Comparison of ENCODE assay signal across 11 mouse cellular contexts in genomic region chr8:87821655-87822054, GRCm38 (mm10).
DNase-seq lines count a peak whose midpoint lies in the region; ATAC-seq and TF ChIP-seq lines count a peak whose summit lies in the region.
"Had no signal": no experiment of that assay in that cellular context is flagged by ENCODE, and none has a peak within 500 bp of the region (broad histone marks: within the 10 kb centered on the region; RNA-seq: fewer than 3 reads in every experiment).

No protein-coding gene starts in this region.

- DNase-seq in layer of hippocampus, adult 2 months (ENCODE audit: low spot score in 2 of 2) = peak; percentile 28 to 39
- DNase-seq in layer of hippocampus, postnatal 14 days (ENCODE audit: low spot score in 2 of 2) = no peak
- DNase-seq in embryonic facial prominence, embryonic 10.5 days (ENCODE audit: low spot score) = peak; percentile 38
- no peak for DNase-seq in adrenal gland, postnatal 36 days
- DNase-seq in stomach, postnatal 0 days (ENCODE audit: low spot score) = no peak
- DNase-seq: liver, postnatal 0 days had no signal

- no peaks in the 10 kb centered on the region for H3K9me3 ChIP-seq in embryonic facial prominence, embryonic 10.5 days
- no peaks in the 10 kb centered on the region for H3K9me3 ChIP-seq in forebrain, embryonic 16.5 days (ENCODE audit: control insufficient read depth, low read length)
- no peaks in the 10 kb centered on the region for H3K9me3 ChIP-seq in limb, embryonic 15.5 days
- H3K9me3 ChIP-seq in stomach, postnatal 0 days (ENCODE audit: control insufficient read depth, low read length) = no peaks in the 10 kb centered on the region

- peak; percentile 78 for ATAC-seq in forebrain, embryonic 16.5 days
- ATAC-seq in limb, embryonic 15.5 days (ENCODE audit: insufficient number of reproducible peaks, low FRiP score, low TSS enrichment, low read depth) = peak; percentile 66; the same call in 1 of the 2 replicates
- no peak for ATAC-seq in granulocyte monocyte progenitor cell, adult 5-6 weeks (replicated peaks; ENCODE audit: poor library complexity, severe bottlenecking)
- ATAC-seq in stomach, postnatal 0 days (ENCODE audit: low FRiP score, low TSS enrichment) = no peak
- ATAC-seq: liver, postnatal 0 days had no signal

- TF ChIP-seq EP300 in stomach, postnatal 0 days (optimal IDR thresholded peaks at IDR 0.05) = no peak

- WGBS in embryonic facial prominence, embryonic 10.5 days = 58% methylated on average over 2 of the region's 2 CpGs
- 28% methylated on average over 2 of the region's 2 CpGs for WGBS in forebrain, embryonic 16.5 days
- WGBS in limb, embryonic 15.5 days = 43% methylated on average over 2 of the region's 2 CpGs
- WGBS in stomach, postnatal 0 days = 89% methylated on average over 2 of the region's 2 CpGs

- no peak overlapping the region for H3K4me2 ChIP-seq in forebrain, embryonic 16.5 days (ENCODE audit: low read length)
- no peak overlapping the region for H3K4me2 ChIP-seq in limb, embryonic 15.5 days
- H3K4me2 ChIP-seq in stomach, postnatal 0 days (replicated peaks; ENCODE audit: low read depth) = no peak overlapping the region

- peaks cover 20% of the 10 kb centered on the region for H3K36me3 ChIP-seq in embryonic facial prominence, embryonic 10.5 days (replicated peaks)
- H3K36me3 ChIP-seq in forebrain, embryonic 16.5 days (ENCODE audit: control insufficient read depth, insufficient read depth) = no peaks in the 10 kb centered on the region
- no peaks in the 10 kb centered on the region for H3K36me3 ChIP-seq in limb, embryonic 15.5 days
- no peaks in the 10 kb centered on the region for H3K36me3 ChIP-seq in stomach, postnatal 0 days (ENCODE audit: control insufficient read depth, insufficient read depth, low read length)

- peak overlapping the region; percentile 4; the same call in 1 of the 2 replicates for H3K27ac ChIP-seq in layer of hippocampus, adult 2 months
- peak overlapping the region; percentile 89 for H3K27ac ChIP-seq in embryonic facial prominence, embryonic 10.5 days (replicated peaks)
- H3K27ac ChIP-seq in forebrain, embryonic 16.5 days (ENCODE audit: low read length) = no peak overlapping the region
- H3K27ac ChIP-seq in limb, embryonic 15.5 days = peak overlapping the region; percentile 79
- H3K27ac ChIP-seq in stomach, postnatal 0 days (replicated peaks) = no peak overlapping the region

- H3K9ac ChIP-seq in forebrain, embryonic 16.5 days (replicated peaks; ENCODE audit: low read depth, low read length) = no peak overlapping the region
- no peak overlapping the region for H3K9ac ChIP-seq in limb, embryonic 15.5 days
- no peak overlapping the region for H3K9ac ChIP-seq in stomach, postnatal 0 days (ENCODE audit: low read length)
- H3K9ac ChIP-seq: liver, postnatal 0 days had no signal

- H3K4me1 ChIP-seq in embryonic facial prominence, embryonic 10.5 days = peaks cover 49% of the 10 kb centered on the region
- H3K4me1 ChIP-seq in forebrain, embryonic 16.5 days (replicated peaks; ENCODE audit: control insufficient read depth, insufficient read depth, low read length) = peaks cover 19% of the 10 kb centered on the region
- H3K4me1 ChIP-seq in limb, embryonic 15.5 days = peaks cover 37% of the 10 kb centered on the region
- 0 out of 2 replicates have a peak, but pooled peaks cover 6% of the 10 kb centered on the region for H3K4me1 ChIP-seq in stomach, postnatal 0 days (replicated peaks; ENCODE audit: control insufficient read depth, insufficient read depth)

- H3K4me3 ChIP-seq in layer of hippocampus, adult 2 months = no peak overlapping the region
- peak overlapping the region; percentile 31; the same call in 1 of the 2 replicates for H3K4me3 ChIP-seq in embryonic facial prominence, embryonic 10.5 days
- no peak overlapping the region for H3K4me3 ChIP-seq in forebrain, embryonic 16.5 days (replicated peaks; ENCODE audit: low read length)
- H3K4me3 ChIP-seq in limb, embryonic 15.5 days = no peak overlapping the region
- no peak overlapping the region for H3K4me3 ChIP-seq in stomach, postnatal 0 days (ENCODE audit: low read depth, low read length)
- H3K4me3 ChIP-seq: erythroblast, embryonic 14.5 days; myocyte had no signal

- no peak for TF ChIP-seq CTCF in layer of hippocampus, adult 2 months (conservative IDR thresholded peaks at IDR 0.05)
- TF ChIP-seq CTCF in stomach, postnatal 0 days (IDR thresholded peaks at IDR 0.05; ENCODE audit: low read depth) = no peak

- no peaks in the 10 kb centered on the region for H3K27me3 ChIP-seq in embryonic facial prominence, embryonic 10.5 days (replicated peaks; ENCODE audit: low read depth, poor library complexity, severe bottlenecking)
- H3K27me3 ChIP-seq in forebrain, embryonic 16.5 days (replicated peaks; ENCODE audit: control insufficient read depth, insufficient read depth, low read length) = no peaks in the 10 kb centered on the region
- H3K27me3 ChIP-seq in limb, embryonic 15.5 days = no peaks in the 10 kb centered on the region
- H3K27me3 ChIP-seq in stomach, postnatal 0 days (ENCODE audit: control insufficient read depth, insufficient read depth, low read length) = no peaks in the 10 kb centered on the region

Comparison
In these comparisons a context has a peak if more than half of its experiments do, and no peak if none do; other contexts are left out.
1. DNase-seq: peak in layer of hippocampus, adult 2 months (2 of 2) and embryonic facial prominence, embryonic 10.5 days (single experiment); none in layer of hippocampus, postnatal 14 days (0 of 2), adrenal gland, postnatal 36 days (0 of 2) and stomach, postnatal 0 days (single experiment).
2. H3K27ac ChIP-seq: peak in layer of hippocampus, adult 2 months (single experiment), embryonic facial prominence, embryonic 10.5 days (single experiment) and limb, embryonic 15.5 days (single experiment); none in forebrain, embryonic 16.5 days (single experiment) and stomach, postnatal 0 days (single experiment).
3. ATAC-seq: peak in forebrain, embryonic 16.5 days (single experiment) and limb, embryonic 15.5 days (single experiment); none in granulocyte monocyte progenitor cell, adult 5-6 weeks (single experiment) and stomach, postnatal 0 days (single experiment).